Mouse (Mus musculus) kidney, embryonic 15.5 days (tissue): ENCODE measurements around the gene Fgf18. TPM values are rescaled to one million over a fixed set of nuclear protein-coding genes. Genes with fewer than 3 reads are reported as not detected.

Source experiments
- ATAC-seq: fragments of 200-750 bp; cut with Nextera tagmentation; replicated peaks from 2 replicates; pipeline ENCODE4 v1.8.0; 2017; ENCODE audit warnings: moderate TSS enrichment; ENCODE audit not compliant: low FRiP score
- H3K27ac ChIP-seq: fragments of 300-500 bp; sonication (generic); 2 replicates; pipeline ENCODE4 v1.5.1; 2015; ENCODE audit warnings: mild to moderate bottlenecking, inconsistent platforms
- H3K27me3 ChIP-seq: fragments of 300-500 bp; sonication (generic); 2 replicates; pipeline ENCODE4 v1.6.1; 2015; ENCODE audit warnings: inconsistent platforms
- H3K36me3 ChIP-seq: fragments of 300-500 bp; sonication (generic); 2 replicates; pipeline ENCODE4 v1.6.1; 2015; ENCODE audit warnings: inconsistent platforms
- H3K4me1 ChIP-seq: fragments of 300-500 bp; sonication (generic); 2 replicates; pipeline ENCODE4 v1.6.1; 2015; ENCODE audit warnings: inconsistent platforms
- H3K4me2 ChIP-seq: fragments of 300-500 bp; sonication (generic); 2 replicates; pipeline ENCODE4 v1.6.1; 2015; ENCODE audit warnings: moderate library complexity, mild to moderate bottlenecking, inconsistent platforms
- H3K4me3 ChIP-seq: fragments of 300-500 bp; sonication (generic); replicated peaks from 2 replicates; pipeline ENCODE4 v1.5.1; 2015; ENCODE audit warnings: mild to moderate bottlenecking, inconsistent platforms
- H3K9ac ChIP-seq: fragments of 300-500 bp; sonication (generic); 2 replicates; pipeline ENCODE4 v1.6.1; 2015; ENCODE audit warnings: mild to moderate bottlenecking, inconsistent platforms
- H3K9me3 ChIP-seq: fragments of 300-500 bp; sonication (generic); replicated peaks from 2 replicates; pipeline ENCODE4 v1.6.1; 2016; ENCODE audit warnings: inconsistent platforms
- WGBS: fragments of 180-500 bp; shearing (Covaris S2); methylation state at CpG from one replicate; pipeline ENCODE4 v1.1.7; 2015; ENCODE audit warnings: mixed read lengths; 5-methylcytosine and 5-hydroxymethylcytosine counted together
- polyA plus RNA-seq: library from polyadenylated mRNA; unstranded; fragments of >200 nt; fragmentation: Nextera tagmentation; extraction: Ambion mirVana; gene quantifications from 2 replicates; pipeline ENCODE4 v1.2.1, GENCODE M21; 2015

Gene Fgf18
- 2.5 and 4.3 TPM in 2 replicates for polyA plus RNA-seq

GRCm38 (mm10) chr11:33147171-33147571 is at the start of gene Fgf18:
TSS of gene Fgf18 (minus strand) at chr11:33147400.
- H3K9me3 ChIP-seq: no peaks in the 10 kb centered on the region
- peak; percentile 24; the same call in 1 of the 2 replicates for ATAC-seq
- H3K36me3 ChIP-seq: peaks cover 28% of the 10 kb centered on the region
- H3K4me1 ChIP-seq: peaks cover 56% of the 10 kb centered on the region
- 0% methylated on average over 40 of the region's 53 CpGs for WGBS
- H3K27me3 ChIP-seq: peaks cover 38% of the 10 kb centered on the region
- H3K4me2 ChIP-seq: peak within 1 kb of the TSS; percentile 98
- peak within 1 kb of the TSS; percentile 69 for H3K27ac ChIP-seq
- peak within 1 kb of the TSS; percentile 41 for H3K9ac ChIP-seq
- peak within 1 kb of the TSS; percentile 61 for H3K4me3 ChIP-seq

GRCm38 (mm10) chr11:33196447-33197132 is 49.4 kb upstream of the Fgf18 start:
- H3K27me3 ChIP-seq: peaks cover 97% of the 10 kb centered on the region
- H3K4me3 ChIP-seq: no peak overlapping the region
- H3K9me3 ChIP-seq: peaks cover 12% of the 10 kb centered on the region; the same call in 1 of the 2 replicates
- no peak overlapping the region for H3K4me2 ChIP-seq
- H3K9ac ChIP-seq: no peak overlapping the region
- 9% methylated on average over 24 of the region's 24 CpGs for WGBS
- H3K36me3 ChIP-seq: no peaks in the 10 kb centered on the region
- no peak for ATAC-seq
- H3K4me1 ChIP-seq: peaks cover 36% of the 10 kb centered on the region
- H3K27ac ChIP-seq: no peak overlapping the region

GRCm38 (mm10) chr11:33195531-33196446 is 48.6 kb upstream of the Fgf18 start:
- H3K36me3 ChIP-seq: no peaks in the 10 kb centered on the region
- no peak overlapping the region for H3K4me3 ChIP-seq
- ATAC-seq: no peak
- peaks cover 12% of the 10 kb centered on the region; the same call in 1 of the 2 replicates for H3K9me3 ChIP-seq
- H3K27ac ChIP-seq: no peak overlapping the region
- 6% methylated on average over 25 of the region's 25 CpGs for WGBS
- H3K4me1 ChIP-seq: peaks cover 28% of the 10 kb centered on the region
- peaks cover 97% of the 10 kb centered on the region for H3K27me3 ChIP-seq
- no peak overlapping the region for H3K9ac ChIP-seq
- no peak overlapping the region; the same call in 1 of the 2 replicates for H3K4me2 ChIP-seq

GRCm38 (mm10) chr11:33195061-33195460 is 47.9 kb upstream of the Fgf18 start:
- Histone ChIP-seq H3K27me3 (peaks cover 96% of the 10 kb centered on the region), H3K36me3 (no peaks in the 10 kb centered on the region), H3K9me3 (peaks cover 12% of the 10 kb centered on the region; the same call in 1 of the 2 replicates), H3K4me2 (no peak overlapping the region), H3K4me1 (peaks cover 21% of the 10 kb centered on the region), H3K4me3 (no peak overlapping the region), H3K9ac (no peak overlapping the region), H3K27ac (no peak overlapping the region)
- WGBS: 35% methylated on average over 7 of the region's 7 CpGs
- ATAC-seq: no peak

GRCm38 (mm10) chr11:33193695-33194094 is 46.5 kb upstream of the Fgf18 start:
- Histone ChIP-seq H3K27me3 (peaks cover 83% of the 10 kb centered on the region), H3K9ac (no peak overlapping the region), H3K4me2 (peak overlapping the region; percentile 17), H3K27ac (no peak overlapping the region), H3K4me3 (no peak overlapping the region), H3K36me3 (no peaks in the 10 kb centered on the region), H3K4me1 (peaks cover 17% of the 10 kb centered on the region; the same call in 1 of the 2 replicates), H3K9me3 (peaks cover 12% of the 10 kb centered on the region; the same call in 1 of the 2 replicates)
- 5% methylated on average over 12 of the region's 12 CpGs for WGBS
- no peak for ATAC-seq

GRCm38 (mm10) chr11:33181804-33182203 is 34.6 kb upstream of the Fgf18 start:
- H3K36me3 ChIP-seq: no peaks in the 10 kb centered on the region
- no peak overlapping the region for H3K4me2 ChIP-seq
- no peak overlapping the region for H3K27ac ChIP-seq
- H3K4me1 ChIP-seq: peaks cover 12% of the 10 kb centered on the region
- WGBS: 85% methylated on average over 3 of the region's 3 CpGs
- ATAC-seq: no peak
- peaks cover 43% of the 10 kb centered on the region for H3K27me3 ChIP-seq
- H3K9me3 ChIP-seq: no peaks in the 10 kb centered on the region
- no peak overlapping the region for H3K9ac ChIP-seq
- no peak overlapping the region for H3K4me3 ChIP-seq

GRCm38 (mm10) chr11:33180701-33181116 is 33.5 kb upstream of the Fgf18 start:
- Histone ChIP-seq H3K27me3 (peaks cover 48% of the 10 kb centered on the region), H3K36me3 (no peaks in the 10 kb centered on the region), H3K27ac (no peak overlapping the region), H3K4me2 (peak overlapping the region; percentile 59), H3K9ac (peak overlapping the region; percentile 12; the same call in 1 of the 2 replicates), H3K4me1 (peaks cover 12% of the 10 kb centered on the region), H3K9me3 (no peaks in the 10 kb centered on the region), H3K4me3 (peak overlapping the region; percentile 25)
- 4% methylated on average over 18 of the region's 18 CpGs for WGBS
- peak; percentile 83 for ATAC-seq

- H3K4me2 ChIP-seq: no peak overlapping the region
- H3K36me3 ChIP-seq: no peaks in the 10 kb centered on the region
- H3K9me3 ChIP-seq: no peaks in the 10 kb centered on the region
- H3K27me3 ChIP-seq: peaks cover 55% of the 10 kb centered on the region
- WGBS: 69% methylated on average over 1 of the region's 1 CpGs
- no peak overlapping the region for H3K9ac ChIP-seq
- no peak overlapping the region for H3K4me3 ChIP-seq
- peaks cover 12% of the 10 kb centered on the region for H3K4me1 ChIP-seq
- no peak for ATAC-seq
- no peak overlapping the region for H3K27ac ChIP-seq
These were observed 32.6 kb upstream of the Fgf18 start for GRCm38 (mm10) chr11:33179802-33180201.

- Histone ChIP-seq H3K27ac (no peak overlapping the region), H3K4me3 (no peak overlapping the region), H3K9ac (no peak overlapping the region), H3K36me3 (no peaks in the 10 kb centered on the region), H3K4me2 (no peak overlapping the region), H3K4me1 (peaks cover 12% of the 10 kb centered on the region), H3K27me3 (peaks cover 65% of the 10 kb centered on the region), H3K9me3 (no peaks in the 10 kb centered on the region)
- ATAC-seq: no peak; the same call in 1 of the 2 replicates
- 33% methylated on average over 20 of the region's 20 CpGs for WGBS
These were observed 29.5 kb upstream of the Fgf18 start for GRCm38 (mm10) chr11:33176525-33177245.

- H3K4me1 ChIP-seq: peaks cover 6% of the 10 kb centered on the region
- H3K36me3 ChIP-seq: no peaks in the 10 kb centered on the region
- WGBS: 72% methylated on average over 3 of the region's 3 CpGs
- no peak for ATAC-seq
- no peak overlapping the region for H3K27ac ChIP-seq
- H3K27me3 ChIP-seq: peaks cover 67% of the 10 kb centered on the region
- no peaks in the 10 kb centered on the region for H3K9me3 ChIP-seq
- H3K9ac ChIP-seq: no peak overlapping the region
- no peak overlapping the region for H3K4me3 ChIP-seq
- no peak overlapping the region for H3K4me2 ChIP-seq
These were observed 28.6 kb upstream of the Fgf18 start for GRCm38 (mm10) chr11:33175768-33176167.

GRCm38 (mm10) chr11:33170489-33170888 is 23.3 kb upstream of the Fgf18 start:
- ATAC-seq: no peak
- no peaks in the 10 kb centered on the region for H3K36me3 ChIP-seq
- H3K4me1 ChIP-seq: no peaks in the 10 kb centered on the region
- no peaks in the 10 kb centered on the region for H3K9me3 ChIP-seq
- 13% methylated on average over 9 of the region's 9 CpGs for WGBS
- H3K27ac ChIP-seq: no peak overlapping the region
- H3K4me2 ChIP-seq: no peak overlapping the region
- H3K4me3 ChIP-seq: no peak overlapping the region
- peaks cover 24% of the 10 kb centered on the region for H3K27me3 ChIP-seq
- H3K9ac ChIP-seq: no peak overlapping the region
